Mouse (Mus musculus) intestine, postnatal 0 days (tissue): Measurements from ENCODE around the gene Lrig1. TPM values are rescaled to one million over a fixed set of nuclear protein-coding genes. Genes with fewer than 3 reads are reported as not detected.

Experiments
- ATAC-seq: fragments of 200-750 bp; cut with Nextera tagmentation; 2 replicates; pipeline ENCODE4 v1.8.0; 2017; ENCODE audit warnings: mild to moderate bottlenecking, moderate TSS enrichment, moderate library complexity
- H3K27ac ChIP-seq: fragments of 300-500 bp; sonication (generic); 2 replicates; pipeline ENCODE4 v1.5.1; 2014; ENCODE audit warnings: mild to moderate bottlenecking, low read depth, low read length, moderate library complexity
- H3K27me3 ChIP-seq: fragments of 300-500 bp; sonication (generic); replicated peaks from 2 replicates; pipeline ENCODE4 v1.6.1; 2014; ENCODE audit warnings: low read length, mixed read lengths; ENCODE audit not compliant: control insufficient read depth, insufficient read depth
- H3K36me3 ChIP-seq: fragments of 300-500 bp; sonication (generic); 2 replicates; pipeline ENCODE4 v1.6.1; 2014; ENCODE audit warnings: mild to moderate bottlenecking, moderate library complexity; ENCODE audit not compliant: control insufficient read depth, insufficient read depth
- H3K4me1 ChIP-seq: fragments of 300-500 bp; sonication (generic); replicated peaks from 2 replicates; pipeline ENCODE4 v1.6.1; 2014; ENCODE audit warnings: antibody characterized with exemption, low read length, mixed read lengths; ENCODE audit not compliant: control insufficient read depth, insufficient read depth
- H3K4me2 ChIP-seq: fragments of 300-500 bp; sonication (generic); replicated peaks from 2 replicates; pipeline ENCODE4 v1.6.1; 2014; ENCODE audit warnings: low read depth, mild to moderate bottlenecking, moderate library complexity
- H3K4me3 ChIP-seq: fragments of 300-500 bp; sonication (generic); 2 replicates; pipeline ENCODE4 v1.5.1; 2014; ENCODE audit warnings: low read depth, low read length
- H3K9ac ChIP-seq: fragments of 300-500 bp; sonication (generic); 2 replicates; pipeline ENCODE4 v1.6.1; 2014; ENCODE audit warnings: mild to moderate bottlenecking, low read depth, low read length
- H3K9me3 ChIP-seq: fragments of 300-500 bp; sonication (generic); 2 replicates; pipeline ENCODE4 v1.6.1; 2016; ENCODE audit warnings: mixed run types; ENCODE audit not compliant: control insufficient read depth
- CTCF ChIP-seq: sonication (generic); IDR thresholded peaks from 2 replicates; pipeline ENCODE4 v1.5.1; 2016; ENCODE audit warnings: low read depth, mild to moderate bottlenecking, control low read depth, antibody characterized with exemption, moderate library complexity
- WGBS: fragments of 180-500 bp; shearing (Covaris S2); extraction: QIAGEN DNeasy Blood & Tissue Kit; methylation state at CpG from one replicate; pipeline ENCODE4 v1.1.7; 2014; 5-methylcytosine and 5-hydroxymethylcytosine counted together
- polyA plus RNA-seq: library from polyadenylated mRNA; unstranded; fragments of >200 nt; fragmentation: Nextera tagmentation; extraction: Ambion mirVana; gene quantifications from 2 replicates; pipeline ENCODE4 v1.2.1, GENCODE M21; 2015

The Lrig1 gene
- polyA plus RNA-seq, 1 experiment from 2014 or later: 13.4 TPM

- 25% methylated on average over 15 of the region's 15 CpGs for WGBS
- H3K27me3 ChIP-seq: no peaks in the 10 kb centered on the region
- no peaks in the 10 kb centered on the region for H3K9me3 ChIP-seq
- H3K4me2 ChIP-seq: peak overlapping the region; percentile 33
- TF ChIP-seq CTCF: no peak
- H3K27ac ChIP-seq: peak overlapping the region; percentile 11; the same call in 1 of the 2 replicates
- H3K4me1 ChIP-seq: peaks cover 54% of the 10 kb centered on the region
- no peak overlapping the region for H3K4me3 ChIP-seq
- no peaks in the 10 kb centered on the region for H3K36me3 ChIP-seq
- no peak for ATAC-seq
- H3K9ac ChIP-seq: no peak overlapping the region
Observed at GRCm38 (mm10) chr6:94681446-94682269, 18.3 kb downstream of the Lrig1 start.

- 17% methylated on average over 5 of the region's 5 CpGs for WGBS
- peak overlapping the region; percentile 33; the same call in 1 of the 2 replicates for H3K4me2 ChIP-seq
Observed at GRCm38 (mm10) chr6:94680760-94681445, 19.1 kb downstream of the Lrig1 start.

DNA sequence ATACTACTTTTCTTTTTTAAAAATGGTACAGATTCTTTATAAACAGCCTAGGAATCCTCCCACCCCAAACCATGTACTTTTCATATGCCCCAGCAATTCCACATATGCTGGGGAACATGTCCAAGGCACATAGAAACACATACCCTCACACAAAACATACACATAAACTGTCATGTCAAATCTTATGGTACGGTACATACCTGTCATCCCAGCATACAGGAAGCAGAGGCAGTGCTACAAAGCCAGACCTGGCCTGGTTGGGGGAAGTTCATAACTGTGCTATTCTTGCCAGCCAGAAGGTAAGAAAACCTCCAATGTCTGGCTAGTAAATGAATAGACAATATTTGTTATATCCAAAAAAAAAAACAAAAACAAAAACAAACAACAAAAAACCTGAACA lies 20.7 kb downstream of the Lrig1 start:
- Histone ChIP-seq H3K4me3 (no peak overlapping the region), H3K27me3 (no peaks in the 10 kb centered on the region), H3K9me3 (no peaks in the 10 kb centered on the region), H3K9ac (no peak overlapping the region), H3K4me1 (peaks cover 43% of the 10 kb centered on the region), H3K36me3 (no peaks in the 10 kb centered on the region), H3K4me2 (no peak overlapping the region), H3K27ac (no peak overlapping the region)
- WGBS: 78% methylated on average over 1 of the region's 1 CpGs
- no peak for TF ChIP-seq CTCF
- no peak for ATAC-seq

More at GRCm38 (mm10) chr6:94680760-94681445, 19.1 kb downstream of the Lrig1 start:
- Histone ChIP-seq H3K9me3 (no peaks in the 10 kb centered on the region), H3K4me3 (no peak overlapping the region), H3K36me3 (no peaks in the 10 kb centered on the region), H3K9ac (no peak overlapping the region), H3K4me1 (peaks cover 54% of the 10 kb centered on the region), H3K27me3 (no peaks in the 10 kb centered on the region), H3K27ac (no peak overlapping the region)
- TF ChIP-seq CTCF: 0 out of 2 replicates have a peak, but pooled peaks have one; percentile 9
- peak; percentile 41 for ATAC-seq

- 18% methylated on average over 6 of the region's 6 CpGs for WGBS
- TF ChIP-seq CTCF: no peak
- peak overlapping the region; percentile 35 for H3K4me2 ChIP-seq
- ATAC-seq: no peak
- H3K27me3 ChIP-seq: no peaks in the 10 kb centered on the region
- H3K4me3 ChIP-seq: no peak overlapping the region
- H3K36me3 ChIP-seq: no peaks in the 10 kb centered on the region
- no peaks in the 10 kb centered on the region for H3K9me3 ChIP-seq
- H3K4me1 ChIP-seq: peaks cover 40% of the 10 kb centered on the region
- H3K27ac ChIP-seq: no peak overlapping the region
- H3K9ac ChIP-seq: peak overlapping the region; percentile 31; the same call in 1 of the 2 replicates
Observed at GRCm38 (mm10) chr6:94678377-94679164, 21.4 kb downstream of the Lrig1 start.

- Histone ChIP-seq H3K4me2 (peak overlapping the region; percentile 63), H3K36me3 (no peaks in the 10 kb centered on the region), H3K4me3 (peak overlapping the region; percentile 28; the same call in 1 of the 2 replicates), H3K4me1 (peaks cover 37% of the 10 kb centered on the region), H3K9me3 (no peaks in the 10 kb centered on the region), H3K9ac (0 out of 2 replicates have a peak overlapping the region, but pooled peaks have one; percentile 12), H3K27ac (no peak overlapping the region), H3K27me3 (no peaks in the 10 kb centered on the region)
- no peak for ATAC-seq
- 11% methylated on average over 3 of the region's 3 CpGs for WGBS
- no peak for TF ChIP-seq CTCF
Observed at GRCm38 (mm10) chr6:94677448-94677847, 22.5 kb downstream of the Lrig1 start.
